Mouse (Mus musculus) splenic B cell, adult 2 months (primary cell): Measurements from ENCODE around the gene Slc8a1.

Experiments used
- DNase-seq: peaks from one replicate; pipeline ENCODE4 v3.0.0-alpha.2; 2011; ENCODE audit warnings: low read depth, low spot score
- H3K27me3 ChIP-seq: 2 replicates; pipeline ENCODE4 v1.6.1; 2012; ENCODE audit warnings: mild to moderate bottlenecking, low read length, moderate library complexity, mixed read lengths; ENCODE audit not compliant: control insufficient read depth, poor library complexity, insufficient read depth, severe bottlenecking
- H3K36me3 ChIP-seq: 2 replicates; pipeline ENCODE4 v1.6.1; 2012; ENCODE audit warnings: mild to moderate bottlenecking, low read length, moderate library complexity, mixed read lengths; ENCODE audit not compliant: control insufficient read depth, poor library complexity, insufficient read depth, severe bottlenecking

Gene Slc8a1

GRCm38 (mm10) chr17:81486388-81486787, 251.8 kb downstream of the Slc8a1 start:
- no peaks in the 10 kb centered on the region for H3K36me3 ChIP-seq
- no peak for DNase-seq
- no peaks in the 10 kb centered on the region for H3K27me3 ChIP-seq

- Histone ChIP-seq H3K27me3 (no peaks in the 10 kb centered on the region), H3K36me3 (no peaks in the 10 kb centered on the region)
- DNase-seq: no peak
These were observed 256.2 kb downstream of the Slc8a1 start for GRCm38 (mm10) chr17:81481843-81482490.

GRCm38 (mm10) chr17:81480351-81481161, 257.6 kb downstream of the Slc8a1 start:
- H3K27me3 ChIP-seq: no peaks in the 10 kb centered on the region
- H3K36me3 ChIP-seq: no peaks in the 10 kb centered on the region
- DNase-seq: no peak

- DNase-seq: no peak
- no peaks in the 10 kb centered on the region for H3K36me3 ChIP-seq
- no peaks in the 10 kb centered on the region for H3K27me3 ChIP-seq
These were observed 258.4 kb downstream of the Slc8a1 start for GRCm38 (mm10) chr17:81479807-81480206.

- no peaks in the 10 kb centered on the region for H3K27me3 ChIP-seq
- no peak for DNase-seq
These were observed 260.8 kb downstream of the Slc8a1 start for GRCm38 (mm10) chr17:81477420-81477819.

GRCm38 (mm10) chr17:81473363-81473762, 264.8 kb downstream of the Slc8a1 start:
- DNase-seq: no peak
- Histone ChIP-seq H3K36me3 (no peaks in the 10 kb centered on the region), H3K27me3 (no peaks in the 10 kb centered on the region)

More at GRCm38 (mm10) chr17:81477420-81477819, 260.8 kb downstream of the Slc8a1 start:
- no peaks in the 10 kb centered on the region for H3K36me3 ChIP-seq

GRCm38 (mm10) chr17:81468941-81469340, 269.2 kb downstream of the Slc8a1 start:
- no peak for DNase-seq
- Histone ChIP-seq H3K27me3 (no peaks in the 10 kb centered on the region), H3K36me3 (no peaks in the 10 kb centered on the region)

GRCm38 (mm10) chr17:81459379-81459778, 278.8 kb downstream of the Slc8a1 start:
- DNase-seq: no peak
- no peaks in the 10 kb centered on the region for H3K36me3 ChIP-seq
- no peaks in the 10 kb centered on the region for H3K27me3 ChIP-seq

GRCm38 (mm10) chr17:81455977-81456376, 282.2 kb downstream of the Slc8a1 start:
- no peaks in the 10 kb centered on the region for H3K27me3 ChIP-seq
- no peaks in the 10 kb centered on the region for H3K36me3 ChIP-seq

GRCm38 (mm10) chr17:81455269-81455668, 282.9 kb downstream of the Slc8a1 start:
- Histone ChIP-seq H3K36me3 (no peaks in the 10 kb centered on the region), H3K27me3 (no peaks in the 10 kb centered on the region)
- no peak for DNase-seq

More at GRCm38 (mm10) chr17:81455977-81456376, 282.2 kb downstream of the Slc8a1 start:
- DNase-seq: no peak

- Histone ChIP-seq H3K36me3 (no peaks in the 10 kb centered on the region), H3K27me3 (no peaks in the 10 kb centered on the region)
- DNase-seq: no peak
These were observed 296.7 kb downstream of the Slc8a1 start, which contains the start of gene Gm11096 for GRCm38 (mm10) chr17:81441463-81441862. TSS of gene Gm11096 (plus strand) at chr17:81441763.

- no peak for DNase-seq
- no peaks in the 10 kb centered on the region for H3K27me3 ChIP-seq
- H3K36me3 ChIP-seq: no peaks in the 10 kb centered on the region
These were observed 305.0 kb downstream of the Slc8a1 start for GRCm38 (mm10) chr17:81433148-81433547.

GRCm38 (mm10) chr17:81432733-81433132, 305.4 kb downstream of the Slc8a1 start:
- Histone ChIP-seq H3K27me3 (no peaks in the 10 kb centered on the region), H3K36me3 (no peaks in the 10 kb centered on the region)
- no peak for DNase-seq

GRCm38 (mm10) chr17:81427245-81427644, 310.9 kb downstream of the Slc8a1 start:
- DNase-seq: no peak
- H3K27me3 ChIP-seq: no peaks in the 10 kb centered on the region
- H3K36me3 ChIP-seq: no peaks in the 10 kb centered on the region

GRCm38 (mm10) chr17:81424256-81424912, 313.8 kb downstream of the Slc8a1 start:
- peak; percentile 4 for DNase-seq
- H3K27me3 ChIP-seq: no peaks in the 10 kb centered on the region
- no peaks in the 10 kb centered on the region for H3K36me3 ChIP-seq
